Mouse (Mus musculus) hindbrain, embryonic 13.5 days (tissue): Measurements from ENCODE around the gene Gm13279. TPM values are rescaled to one million over a fixed set of nuclear protein-coding genes. Genes with fewer than 3 reads are reported as not detected.
"Not testable (repeated sequence)": the region's sequence is repeated elsewhere in the genome, so short reads cannot be mapped to it uniquely, and the experiment has no call there.

Experiments
- ATAC-seq: fragments of 200-750 bp; cut with Nextera tagmentation; 2 replicates; pipeline ENCODE4 v1.8.0; 2017; ENCODE audit warnings: moderate TSS enrichment; ENCODE audit not compliant: low FRiP score
- H3K27ac ChIP-seq: fragments of 300-500 bp; sonication (generic); 2 replicates; pipeline ENCODE4 v1.5.1; 2015; ENCODE audit warnings: inconsistent platforms, mild to moderate bottlenecking, moderate library complexity
- H3K27me3 ChIP-seq: fragments of 300-500 bp; sonication (generic); 2 replicates; pipeline ENCODE4 v1.6.1; 2015; ENCODE audit warnings: mild to moderate bottlenecking, inconsistent platforms
- H3K36me3 ChIP-seq: fragments of 300-500 bp; sonication (generic); 2 replicates; pipeline ENCODE4 v1.6.1; 2015; ENCODE audit warnings: mild to moderate bottlenecking, inconsistent platforms
- H3K4me1 ChIP-seq: fragments of 300-500 bp; sonication (generic); replicated peaks from 2 replicates; pipeline ENCODE4 v1.6.1; 2015; ENCODE audit warnings: inconsistent platforms
- H3K4me2 ChIP-seq: fragments of 300-500 bp; sonication (generic); 2 replicates; pipeline ENCODE4 v1.6.1; 2015; ENCODE audit warnings: inconsistent platforms, mild to moderate bottlenecking, moderate library complexity
- H3K4me3 ChIP-seq: fragments of 300-500 bp; sonication (generic); 2 replicates; pipeline ENCODE4 v1.5.1; 2015; ENCODE audit warnings: mild to moderate bottlenecking, inconsistent platforms
- H3K9ac ChIP-seq: fragments of 300-500 bp; sonication (generic); 2 replicates; pipeline ENCODE4 v1.6.1; 2015; ENCODE audit warnings: mild to moderate bottlenecking, inconsistent platforms
- H3K9me3 ChIP-seq: fragments of 300-500 bp; sonication (generic); 2 replicates; pipeline ENCODE4 v1.6.1; 2016; ENCODE audit warnings: inconsistent platforms
- WGBS: fragments of 180-500 bp; shearing (Covaris S2); methylation state at CpG from one replicate; pipeline ENCODE4 v1.1.7; 2015; 5-methylcytosine and 5-hydroxymethylcytosine counted together
- polyA plus RNA-seq: library from polyadenylated mRNA; unstranded; fragments of >200 nt; fragmentation: Nextera tagmentation; extraction: Ambion mirVana; gene quantifications from 2 replicates; pipeline ENCODE4 v1.2.1, GENCODE M21; 2015

Gene Gm13279
- not detected in 2 replicates for polyA plus RNA-seq

GRCm38 (mm10) chr4:88797097-88797496 lies at the start of gene Gm13279:
Gene Gm13279 (plus strand): TSS chr4:88797397.
- not testable (repeated sequence) for H3K27ac ChIP-seq, H3K4me2 ChIP-seq, H3K9ac ChIP-seq, H3K4me1 ChIP-seq, H3K4me3 ChIP-seq, H3K9me3 ChIP-seq, H3K27me3 ChIP-seq, ATAC-seq, H3K36me3 ChIP-seq
- WGBS = no CpG with 5 or more reads among the region's 28 CpGs

- no peaks in the 10 kb centered on the region for H3K4me1 ChIP-seq
- no peak overlapping the region for H3K4me3 ChIP-seq
- no peak overlapping the region for H3K27ac ChIP-seq
- no peak overlapping the region for H3K4me2 ChIP-seq
- ATAC-seq = no peak
- no peaks in the 10 kb centered on the region for H3K36me3 ChIP-seq
- H3K9me3 ChIP-seq = no peaks in the 10 kb centered on the region
- H3K27me3 ChIP-seq = no peaks in the 10 kb centered on the region
- WGBS = 62% methylated on average over 6 of the region's 6 CpGs
- H3K9ac ChIP-seq = no peak overlapping the region
Measured at GRCm38 (mm10) chr4:88749926-88750325, 47.3 kb upstream of the Gm13279 start.

DNA sequence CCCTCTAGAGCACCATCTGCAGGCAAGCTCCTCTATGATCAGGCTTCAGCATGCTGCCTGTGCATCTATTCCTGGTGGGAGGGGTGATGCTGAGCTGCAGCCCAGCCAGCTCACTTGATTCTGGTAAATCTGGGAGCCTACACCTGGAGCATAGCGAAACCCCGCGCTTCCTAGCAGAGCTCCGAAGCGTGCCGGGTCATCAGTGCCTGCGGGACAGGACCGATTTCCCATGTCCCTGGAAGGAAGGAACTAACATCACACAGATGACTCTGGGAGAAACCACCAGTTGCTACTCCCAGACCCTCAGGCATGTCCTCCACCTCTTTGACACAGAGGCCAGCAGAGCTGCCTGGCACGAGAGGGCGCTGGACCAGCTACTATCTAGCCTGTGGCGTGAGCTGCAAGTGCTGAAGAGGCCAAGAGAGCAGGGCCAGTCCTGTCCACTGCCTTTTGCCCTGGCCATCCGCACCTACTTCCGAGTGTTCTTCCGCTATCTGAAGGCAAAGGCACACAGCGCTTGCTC lies 42.3 kb upstream of the Gm13279 start, which contains the start of gene Gm13271:
TSS of gene Gm13271 (plus strand) at position 51 of the 523 bp plus-strand sequence.
- H3K36me3 ChIP-seq, H3K27ac ChIP-seq: not testable (repeated sequence)

DNA sequence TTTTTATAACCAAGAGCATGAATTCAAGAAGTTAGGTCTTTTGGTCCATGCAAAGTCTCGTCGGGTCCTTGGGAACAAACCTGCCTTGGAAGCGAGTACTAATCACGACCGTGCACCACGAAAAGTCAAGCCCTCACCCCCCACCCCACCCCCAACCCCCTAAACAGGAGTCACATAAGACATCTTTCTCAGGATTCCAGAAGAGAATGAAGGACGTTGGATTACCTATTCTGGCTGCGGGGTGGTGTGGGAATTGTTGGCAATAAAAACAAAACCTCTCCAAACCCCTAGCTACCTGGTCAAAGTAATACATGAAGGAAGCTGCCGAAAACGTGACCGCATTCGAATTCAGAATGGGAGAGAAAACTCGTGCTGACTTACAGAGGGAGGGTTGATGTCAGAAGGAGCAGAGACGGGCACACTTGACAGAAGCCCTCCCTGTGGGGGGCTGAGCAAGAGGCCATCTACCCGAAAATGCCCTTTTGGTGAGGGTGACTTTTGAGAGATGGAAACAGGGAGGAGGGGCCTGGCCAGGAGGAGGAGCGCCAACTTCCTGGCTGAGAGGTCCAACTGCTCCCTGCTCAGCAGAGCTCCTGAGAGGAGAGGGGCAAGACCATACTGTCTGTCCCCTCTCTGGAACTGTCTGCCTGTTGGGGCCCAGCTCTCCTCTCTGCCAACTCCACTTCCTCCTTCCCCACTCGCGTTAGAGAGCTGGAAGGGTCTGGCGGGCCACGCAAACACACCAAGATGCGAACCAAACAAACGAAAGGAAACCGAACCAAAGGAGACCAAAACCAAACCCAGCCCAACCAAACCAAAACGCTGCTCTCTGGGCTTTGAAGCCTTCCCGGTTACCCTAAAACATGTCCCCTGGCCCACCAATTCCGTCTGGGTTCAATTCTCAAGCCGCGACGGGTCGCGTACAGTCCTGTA lies 40.4 kb upstream of the Gm13279 start:
- H3K9me3 ChIP-seq, H3K27me3 ChIP-seq, ATAC-seq, H3K36me3 ChIP-seq, H3K4me1 ChIP-seq: not testable (repeated sequence)
- peak overlapping the region; percentile 78 for H3K27ac ChIP-seq
- peak overlapping the region; percentile 45 for H3K4me3 ChIP-seq
- 13% methylated on average over 29 of the region's 31 CpGs for WGBS
- H3K9ac ChIP-seq = peak overlapping the region; percentile 66
- peak overlapping the region; percentile 81 for H3K4me2 ChIP-seq

More for the DNA sequence above, 42.3 kb upstream of the Gm13279 start, which contains the start of gene Gm13271:
- H3K4me1 ChIP-seq, H3K27me3 ChIP-seq, H3K4me2 ChIP-seq, H3K9me3 ChIP-seq, H3K4me3 ChIP-seq, ATAC-seq, H3K9ac ChIP-seq: not testable (repeated sequence)
- WGBS = 79% methylated on average over 15 of the region's 15 CpGs

GRCm38 (mm10) chr4:88757628-88758031 lies 39.6 kb upstream of the Gm13279 start:
- H3K9me3 ChIP-seq, H3K27me3 ChIP-seq, H3K36me3 ChIP-seq, H3K4me1 ChIP-seq: not testable (repeated sequence)
- WGBS = 3% methylated on average over 18 of the region's 21 CpGs
- Histone ChIP-seq H3K4me2 (peak overlapping the region; percentile 81), H3K4me3 (peak overlapping the region; percentile 45), H3K27ac (peak overlapping the region; percentile 78), H3K9ac (peak overlapping the region; percentile 66)
- ATAC-seq = peak; percentile 100

DNA sequence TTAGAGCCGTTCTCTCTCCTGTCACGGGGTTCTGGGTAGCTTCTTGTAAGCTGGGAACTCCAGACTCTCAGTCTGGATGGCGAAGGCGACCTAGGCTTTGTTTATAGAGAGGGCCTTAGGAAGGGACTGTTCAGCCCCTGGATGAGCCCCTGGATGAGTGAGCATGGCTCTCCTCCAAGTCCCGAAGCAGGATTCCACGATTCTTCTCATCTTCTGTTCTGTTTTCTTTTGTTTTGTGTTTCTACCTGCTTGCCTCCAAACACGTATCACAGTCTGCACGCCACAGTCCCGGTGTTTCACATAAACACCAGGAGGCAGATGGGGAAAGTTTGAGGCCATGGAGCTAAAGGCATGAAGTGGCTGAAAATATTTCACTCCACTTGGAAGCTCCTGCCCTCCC lies 38.4 kb upstream of the Gm13279 start:
- not testable (repeated sequence) for H3K36me3 ChIP-seq, H3K9ac ChIP-seq, ATAC-seq, H3K27me3 ChIP-seq, H3K4me2 ChIP-seq, H3K27ac ChIP-seq, H3K4me3 ChIP-seq, H3K4me1 ChIP-seq, H3K9me3 ChIP-seq
- WGBS = 85% methylated on average over 9 of the region's 9 CpGs

GRCm38 (mm10) chr4:88759610-88760268 lies 37.5 kb upstream of the Gm13279 start, which contains the start of gene Gm13283:
Gene Gm13283 (plus strand): TSS chr4:88760119.
- not testable (repeated sequence) for H3K4me1 ChIP-seq, ATAC-seq, H3K27me3 ChIP-seq, H3K27ac ChIP-seq, H3K9me3 ChIP-seq, H3K9ac ChIP-seq, H3K36me3 ChIP-seq
- Histone ChIP-seq H3K4me3 (peak within 1 kb of the TSS; percentile 35), H3K4me2 (peak within 1 kb of the TSS; percentile 61)
- 18% methylated on average over 10 of the region's 14 CpGs for WGBS

DNA sequence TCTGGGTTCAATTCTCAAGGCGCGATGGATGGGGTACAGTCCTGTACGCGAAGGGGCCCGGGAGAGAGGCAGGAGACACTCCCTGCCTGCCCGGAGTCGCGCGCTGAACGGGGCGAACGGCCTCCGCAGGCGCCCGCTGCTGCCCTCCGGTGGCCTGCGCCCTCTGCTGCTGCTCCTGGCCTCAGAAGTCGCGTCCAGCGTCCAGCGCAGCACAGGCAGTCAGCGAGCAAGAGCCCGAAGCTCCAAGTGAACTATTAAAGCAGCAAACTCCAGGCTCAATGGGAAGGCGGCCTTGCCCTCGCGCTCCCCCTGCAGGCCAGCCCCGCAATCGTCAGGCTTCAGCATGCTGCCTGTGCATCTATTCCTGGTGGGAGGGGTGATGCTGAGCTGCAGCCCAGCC lies 36.8 kb upstream of the Gm13279 start:
- H3K9me3 ChIP-seq, ATAC-seq, H3K36me3 ChIP-seq, H3K4me1 ChIP-seq, H3K27ac ChIP-seq, H3K9ac ChIP-seq, H3K27me3 ChIP-seq: not testable (repeated sequence)
- peak overlapping the region; percentile 61 for H3K4me2 ChIP-seq
- peak overlapping the region; percentile 35 for H3K4me3 ChIP-seq
- WGBS = under 1% methylated on average over 28 of the region's 28 CpGs

DNA sequence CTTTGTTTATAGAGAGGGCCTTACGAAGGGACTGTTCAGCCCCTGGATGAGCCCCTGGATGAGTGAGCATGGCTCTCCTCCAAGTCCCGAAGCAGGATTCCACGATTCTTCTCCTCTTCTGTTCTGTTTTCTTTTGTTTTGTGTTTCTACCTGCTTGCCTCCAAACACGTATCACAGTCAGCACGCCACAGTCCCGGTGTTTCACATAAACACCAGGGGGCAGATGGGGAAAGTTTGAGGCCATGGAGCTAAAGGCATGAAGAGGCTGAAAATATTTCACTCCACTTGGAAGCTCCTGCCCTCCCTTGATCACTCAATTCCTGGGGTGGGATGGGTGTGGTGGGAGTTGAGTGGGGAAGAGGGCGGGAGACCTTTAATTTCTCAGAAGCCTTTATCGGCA lies 35.4 kb upstream of the Gm13279 start:
- ATAC-seq, H3K9me3 ChIP-seq: not testable (repeated sequence)
- 70% methylated on average over 6 of the region's 8 CpGs for WGBS

GRCm38 (mm10) chr4:88762341-88762740 lies 34.9 kb upstream of the Gm13279 start:
- not testable (repeated sequence) for H3K4me2 ChIP-seq, H3K36me3 ChIP-seq, H3K9me3 ChIP-seq, ATAC-seq, H3K27me3 ChIP-seq, H3K9ac ChIP-seq, H3K4me1 ChIP-seq, H3K4me3 ChIP-seq, H3K27ac ChIP-seq
- 60% methylated on average over 9 of the region's 9 CpGs for WGBS

More for the DNA sequence above, 35.4 kb upstream of the Gm13279 start:
- H3K4me1 ChIP-seq, H3K27ac ChIP-seq, H3K4me3 ChIP-seq, H3K9ac ChIP-seq, H3K36me3 ChIP-seq, H3K27me3 ChIP-seq, H3K4me2 ChIP-seq: not testable (repeated sequence)

DNA sequence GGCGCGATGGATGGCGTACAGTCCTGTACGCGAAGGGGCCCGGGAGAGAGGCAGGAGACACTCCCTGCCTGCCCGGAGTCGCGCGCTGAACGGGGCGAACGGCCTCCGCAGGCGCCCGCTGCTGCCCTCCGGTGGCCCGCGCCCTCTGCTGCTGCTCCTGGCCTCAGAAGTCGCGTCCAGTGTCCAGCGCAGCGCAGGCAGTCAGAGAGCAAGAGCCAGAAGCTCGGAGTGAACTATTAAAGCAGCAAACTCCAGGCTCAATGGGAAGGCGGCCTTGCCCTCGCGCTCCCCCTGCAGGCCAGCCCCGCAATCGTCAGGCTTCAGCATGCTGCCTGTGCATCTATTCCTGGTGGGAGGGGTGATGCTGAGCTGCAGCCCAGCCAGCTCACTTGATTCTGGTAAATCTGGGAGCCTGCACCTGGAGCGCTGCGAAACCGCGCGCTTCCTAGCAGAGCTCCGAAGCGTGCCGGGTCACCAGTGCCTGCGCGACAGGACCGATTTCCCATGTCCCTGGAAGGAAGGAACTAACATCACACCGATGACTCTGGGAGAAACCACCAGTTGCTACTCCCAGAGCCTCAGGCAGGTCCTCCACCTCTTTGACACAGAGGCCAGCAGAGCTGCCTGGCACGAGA lies 33.7 kb upstream of the Gm13279 start:
- Histone ChIP-seq H3K4me2 (peak overlapping the region; percentile 59), H3K4me3 (peak overlapping the region; percentile 36)
- 2% methylated on average over 38 of the region's 42 CpGs for WGBS
- H3K4me1 ChIP-seq, H3K9ac ChIP-seq, ATAC-seq, H3K27ac ChIP-seq, H3K9me3 ChIP-seq, H3K27me3 ChIP-seq, H3K36me3 ChIP-seq: not testable (repeated sequence)

GRCm38 (mm10) chr4:88773534-88773933 lies 23.7 kb upstream of the Gm13279 start, which contains the start of gene Gm13290:
Gene Gm13290 (plus strand): TSS chr4:88773834.
- H3K9me3 ChIP-seq, H3K4me2 ChIP-seq, H3K4me1 ChIP-seq, ATAC-seq, H3K9ac ChIP-seq, H3K27ac ChIP-seq, H3K27me3 ChIP-seq, H3K4me3 ChIP-seq, H3K36me3 ChIP-seq: not testable (repeated sequence)
- WGBS = no CpG with 5 or more reads among the region's 32 CpGs
